Mouse (Mus musculus): Measurements from ENCODE around the gene Slc22a12. TPM values are rescaled to one million over a fixed set of nuclear protein-coding genes. Genes with fewer than 3 reads are reported as not detected.

The Slc22a12 gene
- total and polyA plus RNA-seq, 3 experiments: 0.17 to 1.2 (median 0.94) TPM

DNA sequence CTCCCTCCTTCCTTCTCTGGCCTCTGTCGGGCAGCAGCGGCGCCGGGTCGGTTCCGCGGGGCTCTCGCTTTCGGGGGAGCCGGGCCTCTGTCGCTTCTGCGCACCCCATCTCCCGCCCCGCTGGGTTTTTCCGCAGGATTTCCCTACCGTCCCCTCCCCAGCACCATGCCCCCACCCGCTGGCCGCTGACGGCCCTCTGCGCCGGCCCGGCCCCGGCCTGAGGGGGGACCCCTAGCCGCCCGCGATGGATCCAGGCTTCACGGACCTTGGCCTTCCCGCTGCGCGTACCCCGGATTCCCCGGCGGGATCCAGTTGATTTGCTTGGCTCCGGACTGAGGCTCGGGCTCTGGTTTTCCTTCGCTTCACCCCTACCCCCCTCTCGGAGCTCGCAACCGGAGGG is 45.0 kb downstream of the Slc22a12 start:
- Histone ChIP-seq H3K79me2 (replicated peaks; ENCODE audit: control insufficient read depth, extremely low read depth, insufficient read depth, poor library complexity, severe bottlenecking) (no peaks in the 10 kb centered on the region), H3K9ac (ENCODE audit: insufficient read depth, low read depth) (no peak overlapping the region), H3K4me1 (ENCODE audit: control insufficient read depth in 1 of 2, insufficient read depth in 2 of 2) (peaks cover 0 to 5% of the 10 kb centered on the region in 2 experiments; a peak in 3 of 4 replicates), H3K36me3 (replicated peaks in 1 of 2; ENCODE audit: control insufficient read depth in 1 of 2, insufficient read depth in 1 of 2, low read length in 1 of 2) (no peaks in the 10 kb centered on the region), H3K9me3 (replicated peaks; ENCODE audit: low read length) (no peaks in the 10 kb centered on the region), H3K4me2 (ENCODE audit: insufficient read depth, low read depth, poor library complexity, severe bottlenecking) (peak overlapping the region; percentile 14), H3K27me3 (replicated peaks) (peaks cover 92% of the 10 kb centered on the region), H3K4me3 (replicated peaks in 1 of 3; ENCODE audit: low read depth in 2 of 3, low read length in 2 of 3, poor library complexity in 1 of 3) (no peak overlapping the region), H3K27ac (ENCODE audit: insufficient read depth, low read depth) (no peak overlapping the region)
- dilution Hi-C loops (cut with MboI; ENCODE audit: extremely low pct_ligation_motif_present, extremely low pct_unique_long_range_greater_than_20kb, low sequenced_read_pairs): no loop called here
- no peak for DNase-seq (ENCODE audit: extremely low read depth)
- TF ChIP-seq USF1 (IDR thresholded peaks at IDR 0.05; ENCODE audit: low read depth, low read length): no peak
- in situ Hi-C loops (cut with MboI; ENCODE audit: low pct_ligation_motif_present, low pct_unique_long_range_greater_than_20kb, low sequenced_read_pairs): no loop called here

DNA sequence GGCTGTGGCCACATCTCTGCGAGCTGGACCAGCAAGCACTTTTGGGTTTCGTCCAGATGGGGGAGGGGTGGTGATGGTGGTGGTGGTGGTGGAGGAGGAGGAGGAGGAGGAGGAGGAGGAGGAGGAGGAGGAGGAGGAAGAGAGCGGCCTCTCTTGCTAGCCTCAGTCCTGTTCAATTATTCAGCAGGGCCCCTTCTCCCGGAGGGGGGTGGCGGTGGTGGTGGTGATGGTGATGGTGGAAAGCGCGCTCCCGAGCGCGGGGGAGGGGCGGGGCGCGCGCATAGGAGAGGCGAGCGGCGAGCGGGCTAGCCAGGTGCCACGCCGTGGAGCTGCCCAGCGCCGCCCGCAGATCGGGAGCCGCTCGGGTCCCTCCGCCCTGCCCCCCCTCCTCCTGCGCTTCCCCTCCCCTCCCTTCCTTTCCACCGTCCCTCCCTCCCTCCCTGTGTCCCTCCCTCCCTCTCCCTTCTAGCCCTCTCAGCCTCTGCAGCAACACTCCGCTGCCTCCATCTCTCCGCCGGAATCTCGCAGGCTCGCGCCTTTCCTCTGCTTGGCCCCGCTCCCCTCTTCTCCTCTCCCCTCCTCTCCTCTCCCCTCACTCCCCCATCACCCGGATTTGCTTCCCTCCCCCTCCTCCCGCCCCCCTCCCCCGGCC is 45.6 kb downstream of the Slc22a12 start:
- Histone ChIP-seq H3K9me3 (replicated peaks; ENCODE audit: low read length) (no peaks in the 10 kb centered on the region), H3K27me3 (replicated peaks) (peaks cover 92% of the 10 kb centered on the region), H3K79me2 (replicated peaks; ENCODE audit: control insufficient read depth, extremely low read depth, insufficient read depth, poor library complexity, severe bottlenecking) (no peaks in the 10 kb centered on the region), H3K4me3 (replicated peaks in 1 of 3; ENCODE audit: low read depth in 2 of 3, low read length in 2 of 3, poor library complexity in 1 of 3) (no peak overlapping the region), H3K4me1 (ENCODE audit: control insufficient read depth in 1 of 2, insufficient read depth in 2 of 2) (peaks cover 0 to 10% of the 10 kb centered on the region in 2 experiments; a peak in 3 of 4 replicates), H3K9ac (ENCODE audit: insufficient read depth, low read depth) (no peak overlapping the region), H3K36me3 (replicated peaks in 1 of 2; ENCODE audit: control insufficient read depth in 1 of 2, insufficient read depth in 1 of 2, low read length in 1 of 2) (no peaks in the 10 kb centered on the region), H3K4me2 (ENCODE audit: insufficient read depth, low read depth, poor library complexity, severe bottlenecking) (peak overlapping the region; percentile 14), H3K27ac (ENCODE audit: insufficient read depth, low read depth) (no peak overlapping the region)
- DNase-seq (ENCODE audit: extremely low read depth): no peak
- in situ Hi-C loops (cut with MboI; ENCODE audit: low pct_ligation_motif_present, low pct_unique_long_range_greater_than_20kb, low sequenced_read_pairs) (no loop called here), dilution Hi-C loops (cut with MboI; ENCODE audit: extremely low pct_ligation_motif_present, extremely low pct_unique_long_range_greater_than_20kb, low sequenced_read_pairs) (no loop called here)
- TF ChIP-seq UBTF (IDR thresholded peaks at IDR 0.05; ENCODE audit: low read depth, low read length) (no peak), IRF4 (IDR thresholded peaks at IDR 0.05; ENCODE audit: low read depth, low read length) (no peak), USF2 (conservative IDR thresholded peaks at IDR 0.05; ENCODE audit: low read depth, low read length) (no peak), BHLHE40 (IDR thresholded peaks at IDR 0.05; ENCODE audit: low read depth, low read length) (no peak), ZMIZ1 (IDR thresholded peaks at IDR 0.05; ENCODE audit: low read depth, low read length) (no peak), MEF2A (IDR thresholded peaks at IDR 0.05; ENCODE audit: borderline replicate concordance, low read depth, low read length) (no peak), HCFC1 (IDR thresholded peaks at IDR 0.05; ENCODE audit: low read depth, low read length) (no peak), GABPA (IDR thresholded peaks at IDR 0.05; ENCODE audit: insufficient replicate concordance, low read depth, low read length) (no peak), MXI1 (IDR thresholded peaks at IDR 0.05; ENCODE audit: low read depth, low read length) (no peak), MAFK (IDR thresholded peaks at IDR 0.05; ENCODE audit: insufficient replicate concordance, low read length) (no peak), ZKSCAN1 (IDR thresholded peaks at IDR 0.05; ENCODE audit: borderline replicate concordance, low read depth, low read length) (no peak)
